Mouse (Mus musculus) left cerebral cortex, adult 18-20 months (tissue): Measurements from ENCODE around the gene Blvrb. TPM values are rescaled to one million over a fixed set of nuclear protein-coding genes. Genes with fewer than 3 reads are reported as not detected.

Experiments
- DNase-seq, 2 experiments: peaks; one replicate each; pipeline ENCODE4 v3.0.0; 2021 to 2022; ENCODE audit warnings: low spot score in 2 of 2, mixed read lengths in 1 of 2
- long read RNA-seq, 2 experiments: library from polyadenylated mRNA; stranded (forward); transcript quantifications; one replicate each; pipeline ENCODE4 v2.0.0; 2021
- total RNA-seq, 2 experiments: library from RNA; stranded (reverse); gene quantifications; 2 replicates each; pipeline ENCODE4 v1.2.3; 2021

The Blvrb gene
- total RNA-seq = 10 to 100 TPM; 20.8 to 21.3 TPM
- long read RNA-seq, experiment 1, transcript Blvrb-201 (5 exons, 1,028 nt) = major isoform, 8 of 12 reads
- long read RNA-seq, experiment 1, partial matches to known transcripts = 0 of 12 reads
- long read RNA-seq, experiment 1, other reads (novel, unspliced or antisense) = 2 of 12 reads
- long read RNA-seq, experiment 2, transcript Blvrb-201 (5 exons, 1,028 nt) = major isoform, 17 of 19 reads
- long read RNA-seq, experiment 2, partial matches to known transcripts = 0 of 19 reads
- long read RNA-seq, experiment 2, other reads (novel, unspliced or antisense) = 0 of 19 reads

GRCm38 (mm10) chr7:27447419-27448286, at the start of gene Blvrb, which contains the start of gene Sptbn4:
TSS of gene Blvrb (plus strand) at chr7:27447978.
TSS of gene Sptbn4 (minus strand) at chr7:27447686.
- peak; percentile 92 to 95 for DNase-seq

DNA sequence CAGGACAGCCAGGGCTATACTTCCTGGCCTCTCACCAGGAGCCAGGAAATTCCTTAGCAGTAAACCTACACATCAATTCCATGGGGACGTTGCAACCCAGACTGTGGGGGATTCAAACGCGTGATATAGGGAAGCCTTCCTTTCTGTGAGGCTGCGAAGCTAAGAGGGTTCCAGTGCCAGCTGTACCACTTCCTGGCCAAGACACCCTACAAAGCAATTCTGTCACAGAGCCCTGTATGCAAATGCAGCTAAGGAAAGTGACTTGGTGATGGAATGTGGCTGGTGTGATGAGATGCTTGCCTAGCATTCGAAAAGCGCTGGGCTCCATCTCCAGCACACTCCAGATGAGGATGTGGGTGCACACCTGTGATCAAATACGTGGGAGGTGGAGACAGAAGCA, 47.2 kb upstream of the Blvrb start:
- DNase-seq = peak in 1 of 2 experiments; percentile 33

- peak; percentile 82 to 84 for DNase-seq
These were observed 45.1 kb upstream of the Blvrb start for GRCm38 (mm10) chr7:27402675-27403074.

DNA sequence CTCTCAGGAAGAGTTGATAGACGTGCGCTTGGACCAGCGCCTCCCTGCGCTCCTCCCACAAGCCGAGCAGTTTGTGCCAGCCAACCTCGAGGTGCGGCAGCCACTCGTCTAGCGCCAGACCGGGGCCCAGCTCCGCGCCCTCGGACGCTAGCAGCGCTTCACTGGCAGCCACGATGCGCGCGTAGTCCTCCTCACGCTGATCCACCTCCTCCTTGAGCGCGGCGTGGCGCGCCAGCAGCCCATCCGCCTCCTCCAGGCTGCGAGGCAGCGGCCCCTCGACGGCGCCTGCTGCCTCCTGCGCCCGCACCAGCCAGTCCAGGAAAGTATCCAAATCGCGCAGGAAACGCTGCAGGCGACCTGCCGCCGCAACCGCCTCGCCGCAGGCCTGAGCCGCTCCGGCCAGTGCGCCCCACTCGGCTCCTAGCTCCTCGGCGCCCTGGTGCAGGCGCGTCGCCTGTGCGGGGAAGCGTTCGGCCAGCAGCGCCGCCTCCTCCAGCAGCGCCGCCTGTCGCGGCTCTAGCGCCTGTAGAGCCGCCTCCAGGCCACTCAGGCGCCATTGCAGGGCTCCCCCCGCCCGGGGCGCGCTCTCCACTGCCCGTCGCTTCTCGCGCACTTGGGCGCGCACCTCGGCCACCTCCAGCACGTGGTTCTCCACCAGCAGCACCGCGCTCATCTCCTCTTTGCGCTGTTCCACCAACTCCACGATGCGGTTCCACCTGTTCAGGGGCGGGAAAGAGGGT, 43.4 kb upstream of the Blvrb start:
- no peak for DNase-seq

DNA sequence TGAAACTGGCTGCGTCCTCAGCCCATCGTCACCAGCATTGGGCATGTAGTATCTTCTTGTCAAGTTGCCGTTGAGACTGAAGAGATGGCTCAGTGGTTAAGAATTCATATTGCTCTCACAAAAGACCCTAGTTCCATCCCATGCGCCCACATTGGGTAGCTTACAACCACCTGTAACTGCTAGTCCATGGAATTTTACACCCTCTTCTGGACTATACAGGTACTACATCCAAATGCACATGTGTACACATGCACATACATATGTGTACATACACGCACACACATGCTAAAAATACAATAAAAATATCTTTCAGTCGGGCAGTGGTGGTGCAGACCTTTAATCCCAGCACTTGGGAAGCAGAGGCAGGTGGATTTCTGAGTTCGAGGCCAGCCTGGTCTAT, 41.3 kb upstream of the Blvrb start:
- DNase-seq = no peak

DNA sequence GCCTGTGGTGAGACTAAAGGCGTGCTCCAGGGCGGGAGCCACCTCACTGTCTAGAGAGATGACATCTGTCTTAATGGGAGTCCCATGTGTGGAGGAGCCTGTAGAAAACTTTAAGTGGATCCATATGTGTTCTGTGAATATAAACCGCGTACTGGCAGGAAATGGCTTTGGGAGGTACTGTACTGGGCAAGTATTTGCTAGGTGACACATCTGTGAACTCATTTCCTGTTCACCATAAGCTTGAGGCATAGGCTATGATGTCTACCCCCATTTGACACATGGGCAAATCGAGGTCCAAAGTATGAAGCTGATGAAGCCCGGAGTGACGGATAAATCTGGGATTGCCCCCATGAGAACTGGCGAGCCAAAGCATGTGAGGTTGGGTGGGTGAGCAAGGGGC, 40.0 kb upstream of the Blvrb start:
- no peak for DNase-seq

DNA sequence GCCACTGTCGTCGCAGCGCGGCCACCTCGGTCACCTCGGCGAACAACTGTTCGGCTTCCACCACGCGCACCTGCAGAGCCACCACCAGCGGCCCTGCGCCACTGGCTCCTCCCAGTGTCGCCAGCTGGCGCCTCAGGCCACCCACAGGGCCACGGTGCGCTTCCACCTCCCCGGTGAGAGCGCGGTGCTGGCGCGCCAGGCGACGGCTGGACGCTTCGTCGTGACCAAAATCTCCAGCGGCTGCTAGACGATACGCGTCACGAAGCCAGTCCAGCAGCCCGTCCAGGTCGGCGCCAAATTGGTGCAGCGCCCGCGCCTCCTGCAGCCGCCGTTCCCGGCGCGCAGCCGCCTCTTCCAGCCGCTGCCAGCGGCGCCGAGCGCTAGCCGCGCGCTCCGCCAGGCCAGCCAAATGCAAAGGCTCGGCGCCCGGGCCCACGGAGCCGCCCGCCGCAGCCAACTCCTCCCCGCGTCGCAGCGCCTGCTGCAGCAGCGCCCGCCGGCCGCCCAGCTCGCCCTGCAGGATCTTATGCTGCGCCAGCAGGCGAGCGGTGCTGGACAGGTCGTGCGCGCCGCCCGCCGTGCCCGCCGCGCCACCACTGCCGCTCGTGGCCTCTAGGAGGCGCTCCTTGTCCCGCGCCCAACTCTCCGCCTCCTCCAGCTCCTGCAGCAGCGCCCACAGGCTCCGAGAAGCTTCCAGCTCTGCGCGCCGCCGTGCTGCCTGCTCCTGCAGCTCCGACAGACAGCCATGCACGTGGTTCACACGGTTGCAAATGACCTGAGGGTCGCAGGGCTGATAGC, 39.2 kb upstream of the Blvrb start:
- DNase-seq = peak; percentile 56 to 61

GRCm38 (mm10) chr7:27417151-27417550, 30.6 kb upstream of the Blvrb start:
- no peak for DNase-seq

DNA sequence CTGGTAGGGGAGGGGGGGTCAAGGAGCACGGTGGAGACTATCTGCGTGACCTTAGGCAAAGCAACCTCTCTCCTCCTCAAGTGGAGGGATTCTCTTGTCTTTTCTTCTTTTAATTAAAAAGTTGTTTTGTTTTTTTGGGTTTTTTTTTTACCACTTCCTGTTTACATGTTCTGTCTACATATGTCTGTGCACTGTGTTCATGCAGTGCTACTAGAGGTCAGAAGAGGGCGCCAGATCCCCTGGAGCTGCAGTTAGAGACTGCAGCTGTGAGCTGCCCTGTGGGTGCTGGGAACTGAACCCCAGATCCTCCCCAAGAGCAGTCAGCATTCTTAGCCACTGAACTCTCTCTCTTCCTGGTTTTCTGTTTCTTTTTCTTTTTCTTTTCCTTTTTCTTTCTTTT, 28.7 kb upstream of the Blvrb start:
- DNase-seq = no peak

GRCm38 (mm10) chr7:27423556-27424326, 24.0 kb upstream of the Blvrb start:
- DNase-seq = no peak

DNA sequence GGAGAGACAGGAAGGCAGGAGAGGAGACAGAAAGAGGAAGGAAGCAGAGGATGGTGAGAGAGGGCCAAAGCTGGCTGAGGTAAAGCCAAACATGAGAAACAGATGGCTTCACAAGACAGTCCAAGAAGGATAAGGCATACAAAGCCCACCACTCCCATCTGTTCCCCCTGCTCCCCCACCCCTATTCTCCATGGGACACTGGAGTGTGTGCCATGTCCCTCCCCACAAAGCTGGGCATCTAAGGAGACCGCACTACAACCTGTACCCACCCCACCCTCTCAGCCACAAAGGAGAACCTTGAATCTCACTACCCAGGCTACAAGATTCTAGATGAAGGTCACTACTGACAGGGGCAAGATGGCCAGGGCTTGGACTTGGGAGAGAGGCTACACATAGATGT, 20.4 kb upstream of the Blvrb start:
- DNase-seq = no peak

DNA sequence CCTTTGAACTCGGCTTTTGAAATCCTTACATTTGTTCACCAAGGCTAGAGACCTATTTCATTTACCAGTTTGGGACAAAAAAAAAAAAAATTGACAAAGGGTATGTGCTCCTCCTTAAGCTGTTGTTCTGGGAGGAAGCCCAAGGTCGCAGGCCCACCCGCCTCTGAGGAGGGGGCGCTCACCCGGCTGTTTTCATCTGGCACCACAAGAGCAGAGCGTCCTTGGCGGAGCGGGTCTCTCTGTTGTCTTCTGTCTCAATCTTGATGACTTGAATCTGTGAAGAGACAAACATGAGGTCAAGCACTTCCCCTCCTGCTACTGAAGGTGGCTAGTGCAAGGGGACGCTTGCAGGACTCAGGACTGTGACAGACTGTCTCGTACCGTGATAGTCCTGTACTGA, 19.8 kb upstream of the Blvrb start:
- no peak for DNase-seq

DNA sequence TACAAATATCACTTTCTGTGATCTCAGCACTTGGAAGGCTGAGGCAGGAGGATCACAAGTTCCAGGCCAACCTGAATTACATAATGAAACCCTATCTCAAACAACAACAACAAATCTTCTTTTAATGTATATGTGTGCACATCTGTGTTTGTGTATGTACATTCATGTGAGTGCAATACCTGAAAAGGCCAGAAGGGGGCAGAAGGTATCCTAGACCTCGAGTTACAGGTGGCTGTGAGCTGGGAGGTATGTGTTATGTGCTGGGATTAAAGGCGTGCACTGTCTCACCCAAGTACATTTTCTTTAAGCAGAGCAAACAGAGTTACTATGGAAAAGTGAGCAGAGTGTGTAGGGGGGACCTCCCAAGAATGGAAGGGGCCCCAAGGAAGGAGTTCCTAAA, 18.6 kb upstream of the Blvrb start:
- DNase-seq = no peak

GRCm38 (mm10) chr7:27433349-27433748, 14.4 kb upstream of the Blvrb start:
- no peak for DNase-seq

DNA sequence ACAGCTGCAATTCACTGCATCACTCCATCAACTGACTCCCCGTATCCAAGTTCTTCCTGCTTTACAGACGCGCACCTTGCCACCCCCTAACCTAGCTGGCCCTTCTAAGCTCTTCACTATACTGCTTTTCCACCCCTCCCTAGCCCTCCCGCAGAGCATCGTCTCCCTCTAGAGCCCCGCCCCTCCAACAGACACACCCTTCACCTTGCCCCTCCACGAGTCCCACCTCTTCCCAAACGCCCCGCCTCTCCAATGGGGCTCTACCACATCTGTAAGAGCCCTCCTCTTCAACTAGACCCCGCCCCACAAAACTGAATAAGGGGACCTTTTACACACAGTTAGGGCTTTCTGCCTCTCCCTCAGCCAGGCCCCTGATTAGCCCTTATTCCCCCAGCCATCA, 14.0 kb upstream of the Blvrb start:
- no peak for DNase-seq

GRCm38 (mm10) chr7:27437544-27437943, 10.2 kb upstream of the Blvrb start:
- DNase-seq = no peak

- no peak for DNase-seq
These were observed 7.8 kb upstream of the Blvrb start for GRCm38 (mm10) chr7:27440014-27440413.

DNA sequence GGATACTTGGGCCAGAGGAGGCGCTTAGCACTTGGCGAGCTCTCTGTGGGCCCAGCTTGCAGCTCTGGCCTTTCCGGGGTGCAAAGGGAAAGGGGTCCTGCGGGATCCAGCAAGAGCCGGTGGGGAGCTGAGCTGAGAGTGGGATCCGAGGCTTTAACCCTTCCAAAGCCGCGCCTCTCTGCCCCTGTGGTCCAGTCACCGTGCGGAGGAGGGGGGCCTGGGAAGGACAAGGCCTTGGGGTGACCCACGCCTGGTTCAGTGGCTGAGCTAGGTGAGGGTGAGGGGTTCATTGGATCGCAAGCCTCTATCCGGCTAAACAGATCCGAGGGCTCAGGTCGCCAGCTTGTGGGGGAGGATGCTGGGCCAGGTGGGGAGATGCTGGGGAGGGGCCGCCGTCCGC, 1.7 kb upstream of the Blvrb start:
- DNase-seq = no peak

- DNase-seq = peak; percentile 65 to 79
These were observed 1.0 kb upstream of the Blvrb start for GRCm38 (mm10) chr7:27446521-27447418.
